Mouse (Mus musculus) liver, embryonic 14.5 days (tissue): ENCODE measurements around the gene Rhov.

ENCODE experiments used
- CTCF ChIP-seq: IDR thresholded peaks from 2 replicates; pipeline ENCODE4 v1.5.1; 2016; ENCODE audit warnings: antibody characterized with exemption, low read depth, control low read depth
- EP300 ChIP-seq: IDR thresholded peaks from 2 replicates; pipeline ENCODE4 v1.6.1; 2016; ENCODE audit warnings: antibody characterized with exemption, low read depth

GRCm38 (mm10) chr2:119263813-119264212 is 7.3 kb downstream of the Rhov start:
- TF ChIP-seq CTCF (no peak), EP300 (no peak)
